Mouse (Mus musculus) spleen, adult 2 months (tissue): ENCODE measurements around the gene Retreg1.

ENCODE experiments used
- CTCF ChIP-seq: fragments of 200-500 bp; IDR thresholded peaks from 2 replicates; pipeline ENCODE4 v1.5.1; 2011; ENCODE audit warnings: mild to moderate bottlenecking, inconsistent platforms; ENCODE audit not compliant: insufficient read depth, insufficient read length, insufficient replicate concordance; ENCODE audit errors: extremely low read depth
- POLR2A ChIP-seq: fragments of 200-500 bp; IDR thresholded peaks from 2 replicates; pipeline ENCODE4 v1.6.1; 2011; ENCODE audit warnings: low read depth, low read length, inconsistent platforms

- TF ChIP-seq CTCF (no peak), POLR2A (no peak)
Observed at GRCm38 (mm10) chr15:25797179-25797578, 45.8 kb upstream of the Retreg1 start.
